Mouse (Mus musculus) lung, adult 10 weeks (tissue): ENCODE results near the gene Tes. TPM values are rescaled to one million over a fixed set of nuclear protein-coding genes. Genes with fewer than 3 reads are reported as not detected.

Source experiments
- polyA plus RNA-seq: library from polyadenylated mRNA; stranded (reverse); fragments of 350-450 nt; fragmentation: Illumina TruSeq; extraction: RNeasy Lipid Tissue Mini Kit (QIAGEN cat#74804); gene quantifications from one replicate; pipeline ENCODE4 v1.2.3, GENCODE M21; 2014; ENCODE audit warnings: low read depth, low replicate concordance; ENCODE audit not compliant: insufficient read depth

Gene Tes
- polyA plus RNA-seq: 18.8 TPM

GRCm38 (mm10) chr6:17064936-17065790, at the start of gene Tes:
Tes (plus strand) TSS chr6:17065149.

Other genes starting within 250 kb of the Tes start
- gene Tfec, start 166.7 kb upstream of the Tes start, polyA plus RNA-seq: 3.9 TPM
- 207 TPM for gene Cav2, start 216.0 kb downstream of the Tes start, polyA plus RNA-seq
- gene Cav1, start 241.2 kb downstream of the Tes start, polyA plus RNA-seq: 545 TPM